Comparison of ENCODE assay signal across 16 mouse cellular contexts in the genomic region with DNA sequence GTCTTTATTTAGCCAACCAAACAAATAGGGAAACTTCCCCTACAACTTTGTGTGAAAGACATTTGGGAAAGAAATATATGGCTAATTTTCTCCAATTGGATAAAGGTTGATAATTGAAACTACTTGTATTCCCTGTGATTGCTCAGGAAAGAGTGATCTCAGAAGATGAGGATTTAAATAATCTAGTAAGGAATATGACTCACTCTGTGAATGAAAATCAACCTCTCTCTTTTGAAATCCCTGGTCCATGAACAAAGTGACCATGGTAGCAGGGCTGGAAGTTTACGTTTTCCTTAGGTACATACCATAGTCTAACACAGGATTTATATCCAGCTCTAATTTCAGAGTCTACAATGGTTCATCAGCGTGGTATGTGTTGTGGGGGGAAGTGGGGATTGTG.
"Had no signal": no experiment of that assay in that cellular context is flagged by ENCODE, and none has a peak within 500 bp of the region (broad histone marks: within the 10 kb centered on the region; RNA-seq: fewer than 3 reads in every experiment).

No protein-coding gene starts in this region.

- H3K4me2 ChIP-seq: liver, embryonic 15.5 days; lung, embryonic 15.5 days; midbrain, embryonic 12.5 days; neural tube, embryonic 12.5 days; stomach, embryonic 15.5 days had no signal

- H3K4me1 ChIP-seq: liver, embryonic 15.5 days; midbrain, embryonic 10.5 days; midbrain, embryonic 12.5 days; neural tube, embryonic 12.5 days; stomach, embryonic 15.5 days had no signal

- H3K36me3 ChIP-seq: liver, embryonic 15.5 days; lung, embryonic 15.5 days; midbrain, embryonic 10.5 days; midbrain, embryonic 12.5 days; neural tube, embryonic 12.5 days; stomach, embryonic 15.5 days had no signal

- ATAC-seq: liver, postnatal 0 days; lung, postnatal 0 days; midbrain, embryonic 16.5 days had no signal

- H3K9ac ChIP-seq: liver, embryonic 15.5 days; liver, postnatal 0 days; lung, embryonic 15.5 days; midbrain, embryonic 12.5 days; neural tube, embryonic 12.5 days; stomach, embryonic 15.5 days had no signal

- H3K9me3 ChIP-seq: liver, embryonic 15.5 days; lung, embryonic 15.5 days; midbrain, embryonic 10.5 days; midbrain, embryonic 12.5 days; neural tube, embryonic 12.5 days; stomach, embryonic 15.5 days had no signal

- H3K4me3 ChIP-seq: liver, embryonic 15.5 days; lung, embryonic 15.5 days; midbrain, embryonic 10.5 days; midbrain, embryonic 12.5 days; neural tube, embryonic 12.5 days; stomach, embryonic 15.5 days had no signal

- H3K27ac ChIP-seq: liver, embryonic 15.5 days; lung, embryonic 15.5 days; midbrain, embryonic 10.5 days; midbrain, embryonic 12.5 days; neural tube, embryonic 12.5 days; stomach, embryonic 15.5 days; stomach, postnatal 0 days had no signal

- DNase-seq: liver, postnatal 0 days; lung, adult 2 months; lung, postnatal 4 days; midbrain, embryonic 14.5 days; right cerebral cortex, postnatal 14 days; thymus, adult 2 months; thymus, postnatal 25 days had no signal

- H3K27me3 ChIP-seq: liver, embryonic 15.5 days; lung, embryonic 15.5 days; midbrain, embryonic 12.5 days; neural tube, embryonic 12.5 days; stomach, embryonic 15.5 days had no signal
